Mouse (Mus musculus): ENCODE results near the gene Sema4d.

DNA sequence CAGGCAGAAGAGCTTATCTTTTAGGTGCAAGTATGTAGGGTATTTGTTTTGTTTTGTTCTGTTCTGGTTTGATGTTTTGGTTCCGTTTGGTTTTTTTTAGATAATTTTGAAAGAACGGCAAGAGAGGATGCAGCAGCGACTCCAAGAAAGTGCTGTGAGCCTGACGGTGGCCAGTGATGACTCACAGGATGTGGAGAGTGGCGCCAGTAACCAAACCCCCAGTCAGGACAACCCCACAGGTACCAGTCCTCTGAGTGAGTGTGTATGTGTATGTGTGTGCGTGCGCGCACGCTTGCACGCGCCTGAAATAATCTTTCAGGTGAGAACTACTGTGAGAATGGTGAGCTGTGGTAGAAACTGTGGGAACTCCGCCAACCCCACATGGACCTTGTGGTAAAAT lies 116.5 kb downstream of the Sema4d start:
- TF ChIP-seq CTCF (IDR thresholded peaks at IDR 0.05) (no peak), EP300 (IDR thresholded peaks at IDR 0.05; ENCODE audit: insufficient read depth, low read depth, low read length) (no peak), POLR2A (IDR thresholded peaks at IDR 0.05; ENCODE audit: insufficient read depth, low read depth, low read length) (no peak)

Measured in heart, adult 2 months (tissue).